Mouse (Mus musculus): ENCODE data around the gene Mtmr11. TPM values are rescaled to one million over a fixed set of nuclear protein-coding genes. Genes with fewer than 3 reads are reported as not detected.
A peak's percentile ranks its signal among the peaks of the same experiment; 100 is the strongest.
"Not testable (repeated sequence)": the region's sequence is repeated elsewhere in the genome, so short reads cannot be mapped to it uniquely, and the experiment has no call there.

Gene Mtmr11
- total RNA-seq, 2 experiments from 2014 or later: 1.9 to 2.5 TPM

GRCm38 (mm10) chr3:96197129-96197749 is 35.4 kb downstream of the Mtmr11 start:
- Histone ChIP-seq H3K4me3 (peak overlapping the region; percentile 94), H3K27ac (peak overlapping the region; percentile 99)
- no peak for TF ChIP-seq CTCF (IDR thresholded peaks at IDR 0.05)
- peak; percentile 92 for DNase-seq
- intact Hi-C loops (cut with DNase I): no loop called here

- no peak for DNase-seq
- H3K27ac ChIP-seq: peak overlapping the region; percentile 99
- H3K4me3 ChIP-seq: peak overlapping the region; percentile 94
- no peak for TF ChIP-seq CTCF (IDR thresholded peaks at IDR 0.05)
- intact Hi-C loops (cut with DNase I): no loop called here
Measured at GRCm38 (mm10) chr3:96198181-96198580, 36.4 kb downstream of the Mtmr11 start.

DNA sequence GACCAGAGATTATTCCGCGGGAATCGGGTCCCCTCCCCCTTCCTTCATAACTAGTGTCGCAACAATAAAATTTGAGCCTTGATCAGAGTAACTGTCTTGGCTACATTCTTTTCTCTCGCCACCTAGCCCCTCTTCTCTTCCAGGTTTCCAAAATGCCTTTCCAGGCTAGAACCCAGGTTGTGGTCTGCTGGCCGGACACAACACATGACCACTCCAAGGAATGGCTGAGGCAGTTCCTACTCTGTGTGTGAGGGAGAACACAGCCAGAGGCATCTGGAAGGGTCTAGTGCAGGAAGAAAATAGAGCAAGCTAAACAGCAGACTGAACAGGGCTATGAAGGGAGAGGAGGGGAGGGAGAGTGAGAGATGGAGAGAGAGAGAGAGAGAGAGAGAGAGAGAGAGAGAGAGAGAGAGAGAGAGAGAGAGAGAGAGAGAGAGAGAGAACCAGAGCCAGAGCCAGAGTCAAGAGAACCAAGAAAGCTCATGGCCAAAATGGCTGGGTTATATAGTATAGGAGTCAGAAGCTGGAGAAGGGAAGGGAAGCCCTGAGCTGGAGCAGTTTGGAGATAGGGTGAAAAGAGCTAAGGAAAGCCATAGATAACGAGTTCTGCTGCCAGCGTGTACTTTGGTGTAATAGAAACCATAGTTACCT is 36.9 kb downstream of the Mtmr11 start:
- H3K4me3 ChIP-seq: peak overlapping the region; percentile 94; the same call in 1 of the 2 replicates
- H3K27ac ChIP-seq; intact Hi-C loops (cut with DNase I); DNase-seq: not testable (repeated sequence)

DNA sequence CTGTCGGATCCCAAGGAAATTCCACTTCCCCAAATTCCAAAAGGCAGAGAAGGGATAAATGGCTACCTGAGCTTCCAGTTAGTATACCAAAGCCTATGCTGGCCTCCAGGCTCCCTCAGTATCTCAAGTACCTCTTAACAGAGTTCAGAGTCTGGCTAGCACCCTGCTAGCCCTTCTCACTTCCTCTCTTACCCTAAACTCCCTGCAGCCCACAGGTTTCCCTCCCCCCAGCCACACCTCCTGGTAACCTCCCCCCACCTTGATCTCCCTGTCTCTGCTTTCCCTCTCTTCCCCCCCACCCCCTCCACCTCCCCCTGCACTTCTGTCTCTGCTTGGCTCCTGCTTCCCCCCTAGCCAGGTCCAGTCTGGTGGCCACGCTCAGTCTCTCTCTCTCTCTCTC is 37.9 kb downstream of the Mtmr11 start:
- no peak for DNase-seq
- Histone ChIP-seq H3K27ac (no peak overlapping the region), H3K4me3 (no peak overlapping the region)
- intact Hi-C loops (cut with DNase I): no loop called here
- TF ChIP-seq CTCF (IDR thresholded peaks at IDR 0.05): no peak

- TF ChIP-seq CTCF (IDR thresholded peaks at IDR 0.05): no peak; the same call in 1 of the 2 replicates
- no peak for DNase-seq
- intact Hi-C loops (cut with DNase I): no loop called here
- Histone ChIP-seq H3K4me3 (no peak overlapping the region), H3K27ac (no peak overlapping the region)
Measured at GRCm38 (mm10) chr3:96207819-96208218, 46.0 kb downstream of the Mtmr11 start.

DNA sequence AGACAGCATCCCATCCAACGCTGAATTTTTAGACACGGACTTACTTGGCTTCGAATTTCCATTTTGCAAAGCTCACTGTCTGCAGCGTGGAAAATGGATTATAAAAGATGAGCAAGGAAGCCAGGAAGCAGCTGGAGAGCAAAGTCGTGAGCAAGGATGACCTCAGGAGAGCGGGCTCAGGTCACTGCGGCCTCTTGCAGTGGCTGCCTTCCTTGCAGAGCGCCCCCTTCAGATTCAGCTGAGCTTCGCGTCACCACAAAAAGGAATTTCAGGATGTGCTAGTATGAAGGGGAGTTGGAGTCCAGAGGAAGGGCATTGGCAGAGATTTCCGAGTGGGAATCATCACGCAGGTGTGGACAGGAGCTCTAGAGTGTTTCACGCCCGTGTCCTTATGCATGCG is 47.4 kb downstream of the Mtmr11 start:
- Histone ChIP-seq H3K4me3 (no peak overlapping the region), H3K27ac (no peak overlapping the region)
- TF ChIP-seq CTCF (IDR thresholded peaks at IDR 0.05): peak; percentile 40
- DNase-seq: no peak
- intact Hi-C loops (cut with DNase I): no loop called here

GRCm38 (mm10) chr3:96219191-96219641 is 57.4 kb downstream of the Mtmr11 start:
- intact Hi-C loops (cut with DNase I): loop anchor here (5.0 kb wide), 2 partner anchors 47 to 152 kb away; partner anchors contain the start of gene Sf3b4
- H3K4me3 ChIP-seq: peak overlapping the region; percentile 89
- H3K27ac ChIP-seq: peak overlapping the region; percentile 97
- DNase-seq: peak; percentile 44
- TF ChIP-seq CTCF (IDR thresholded peaks at IDR 0.05): peak; percentile 40

- intact Hi-C loops (cut with DNase I): loop anchor here (2.0 to 5.0 kb wide), 3 partner anchors 43 to 152 kb away; partner anchors contain the start of genes Hist2h4 and Sf3b4
Measured at GRCm38 (mm10) chr3:96219661-96220130, 57.9 kb downstream of the Mtmr11 start, which contains the start of the genes Bola1 and Hist2h2ab. Gene Bola1, minus strand, starts transcription at chr3:96219709. Gene Hist2h2ab, plus strand, starts transcription at chr3:96219865.

DNA sequence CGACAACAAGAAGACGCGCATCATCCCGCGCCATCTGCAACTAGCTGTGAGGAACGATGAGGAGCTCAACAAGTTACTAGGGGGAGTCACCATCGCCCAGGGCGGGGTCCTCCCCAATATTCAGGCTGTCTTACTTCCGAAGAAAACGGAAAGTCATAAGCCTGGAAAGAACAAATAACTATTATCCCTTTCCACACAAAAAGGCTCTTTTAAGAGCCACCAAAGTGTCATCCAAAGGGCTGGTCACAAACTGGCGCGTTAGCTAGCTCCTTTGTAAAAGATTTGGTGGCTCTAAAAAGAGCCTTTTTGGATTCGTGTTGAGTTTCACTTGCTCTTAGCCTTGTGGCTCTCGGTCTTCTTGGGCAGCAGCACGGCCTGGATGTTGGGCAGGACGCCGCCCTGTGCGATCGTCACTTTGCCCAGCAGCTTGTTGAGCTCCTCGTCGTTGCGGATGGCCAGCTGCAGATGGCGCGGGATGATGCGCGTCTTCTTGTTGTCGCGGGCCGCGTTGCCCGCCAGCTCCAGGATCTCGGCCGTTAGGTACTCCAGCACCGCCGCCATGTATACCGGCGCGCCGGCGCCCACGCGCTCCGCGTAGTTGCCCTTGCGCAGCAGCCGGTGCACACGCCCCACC is 58.4 kb downstream of the Mtmr11 start:
- Histone ChIP-seq H3K4me3 (peak overlapping the region; percentile 89), H3K27ac (peak overlapping the region; percentile 97)
- intact Hi-C loops (cut with DNase I): loop anchor here (2.0 kb wide), 1 partner anchor 43 kb away; the partner anchor contains the start of gene Hist2h4
- not testable (repeated sequence) for DNase-seq

More at GRCm38 (mm10) chr3:96219661-96220130, 57.9 kb downstream of the Mtmr11 start, which contains the start of the genes Bola1 and Hist2h2ab:
- peak; percentile 85 for DNase-seq
- no peak for TF ChIP-seq CTCF (IDR thresholded peaks at IDR 0.05)
- peak within 1 kb of the TSS; percentile 97 for H3K27ac ChIP-seq
- H3K4me3 ChIP-seq: peak within 1 kb of the TSS; percentile 89

GRCm38 (mm10) chr3:96220765-96221639 is 59.2 kb downstream of the Mtmr11 start, which contains the start of the genes Hist2h2ac and Hist2h2be:
Gene Hist2h2ac, minus strand, starts transcription at chr3:96220880.
Gene Hist2h2be, plus strand, starts transcription at chr3:96221119.
- intact Hi-C loops (cut with DNase I): loop anchor here (2.0 kb wide), 1 partner anchor 42 kb away; the partner anchor contains the start of gene Hist2h4
- Histone ChIP-seq H3K27ac (peak within 1 kb of the TSS; percentile 97), H3K4me3 (peak within 1 kb of the TSS; percentile 89)
- TF ChIP-seq CTCF (IDR thresholded peaks at IDR 0.05): peak; percentile 0; the same call in 1 of the 2 replicates
- DNase-seq: peak; percentile 78

Small RNAs within 50 kb of the gene (microRNA-seq; reads per million reads assigned to microRNA genes)
- not detected for gene Gm44492

Other genes starting within 250 kb of the Mtmr11 start
- gene Anp32e, start 232.8 kb upstream of the Mtmr11 start, total RNA-seq (2021): 10 to 100 TPM; 76.4 to 89.9 TPM
- gene Plekho1, start 166.0 kb upstream of the Mtmr11 start, total RNA-seq (2021): 10 to 100 TPM; 14.2 to 19.3 TPM
- 10 to 100 TPM; 15.0 to 22.7 TPM for gene Vps45, start 103.5 kb upstream of the Mtmr11 start, total RNA-seq (2021)
- gene Otud7b, start 57.5 kb upstream of the Mtmr11 start, total RNA-seq (2021): 10 to 100 TPM; 54.6 to 58.3 TPM
- gene Sf3b4, start 10.3 kb downstream of the Mtmr11 start, total RNA-seq (2021): 10 to 100 TPM; 11.0 to 11.7 TPM
- under 1 TPM; 0.25 to 0.26 TPM for gene Sv2a, start 19.1 kb downstream of the Mtmr11 start, total RNA-seq (2021)
- 10 to 100 TPM; 24.5 to 29.3 TPM for gene Bola1, start 57.7 kb downstream of the Mtmr11 start, total RNA-seq (2021)
- 1 to 10 TPM in 1 of 2 experiments, under 1 TPM in 1; 0.87 to 1.2 TPM for gene Hist2h2ab, start 57.9 kb downstream of the Mtmr11 start, total RNA-seq (2021)
- 10 to 100 TPM in 1 of 2 experiments, 1 to 10 TPM in 1; 8.4 to 10.2 TPM for gene Hist2h2ac, start 58.9 kb downstream of the Mtmr11 start, total RNA-seq (2021)
- 1 to 10 TPM; 5.2 to 6.1 TPM for gene Hist2h2be, start 59.1 kb downstream of the Mtmr11 start, total RNA-seq (2021)
- 1 to 10 TPM; 5.4 to 5.6 TPM for gene Hist2h3c2, start 77.1 kb downstream of the Mtmr11 start, total RNA-seq (2021)
- gene Hist2h2aa2, start 78.3 kb downstream of the Mtmr11 start, total RNA-seq (2021): 100 to 1,000 TPM; 172 to 190 TPM
- 1 to 10 TPM in 1 of 2 experiments, not detected in 1; 2.7 TPM for gene Hist2h2aa1, start 83.5 kb downstream of the Mtmr11 start, total RNA-seq (2021)
- not detected for gene Hist2h3c1, start 84.7 kb downstream of the Mtmr11 start, total RNA-seq (2021)
- 1 to 10 TPM; 5.7 to 6.6 TPM for gene Hist2h4, start 101.3 kb downstream of the Mtmr11 start, total RNA-seq (2021)
- gene Hist2h3b, start 106.7 kb downstream of the Mtmr11 start, total RNA-seq (2021): 10 to 100 TPM in 1 of 2 experiments, 1 to 10 TPM in 1; 7.7 to 11.5 TPM
- 10 to 100 TPM; 18.6 to 24.8 TPM for gene Hist2h2bb, start 107.7 kb downstream of the Mtmr11 start, total RNA-seq (2021)
- under 1 TPM in 1 of 2 experiments, not detected in 1; 0.20 TPM for gene Fcgr1, start 132.0 kb downstream of the Mtmr11 start, total RNA-seq (2021)